Mouse (Mus musculus): ENCODE results near the gene Fcer1g. TPM values are rescaled to one million over a fixed set of nuclear protein-coding genes. Genes with fewer than 3 reads are reported as not detected.

The Fcer1g gene
- polyA plus RNA-seq, 1 experiment from 2014 or later, result 37.2 TPM

DNA sequence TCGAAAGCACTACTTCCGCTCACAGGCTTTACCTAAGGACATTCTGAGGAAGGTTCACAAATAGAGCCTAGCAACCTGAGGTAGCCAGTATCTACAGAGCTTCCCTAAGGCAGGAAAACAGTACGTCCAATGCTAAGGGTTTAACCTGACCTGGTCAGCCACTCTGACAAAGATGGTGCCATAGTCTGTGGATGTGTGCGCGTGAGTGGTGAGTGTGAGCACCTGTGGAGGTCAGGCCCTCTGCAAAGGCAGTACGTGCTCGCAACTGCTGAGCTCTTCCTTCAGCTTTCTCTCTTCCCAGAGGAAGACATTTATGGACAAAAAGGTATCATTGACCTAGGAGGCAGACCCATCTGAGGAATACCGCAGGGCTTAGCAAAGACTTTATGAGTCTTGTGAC is 44.3 kb upstream of the Fcer1g start:
- Histone ChIP-seq H3K9me3 (ENCODE audit: low read length) (no peaks in the 10 kb centered on the region), H3K4me2 (replicated peaks; ENCODE audit: low read depth, low read length) (no peak overlapping the region), H3K9ac (replicated peaks; ENCODE audit: low read length) (no peak overlapping the region), H3K27me3 (ENCODE audit: insufficient read depth, low read length) (no peaks in the 10 kb centered on the region), H3K4me1 (ENCODE audit: insufficient read depth, low read length) (peaks cover 16% of the 10 kb centered on the region), H3K4me3 (ENCODE audit: low read length) (no peak overlapping the region), H3K36me3 (ENCODE audit: insufficient read depth, low read length) (peaks cover 59% of the 10 kb centered on the region), H3K27ac (ENCODE audit: low read length) (no peak overlapping the region)
- ATAC-seq (ENCODE audit: low FRiP score, low TSS enrichment), result no peak
- WGBS, result 94% methylated on average over 8 of the region's 8 CpGs

DNA sequence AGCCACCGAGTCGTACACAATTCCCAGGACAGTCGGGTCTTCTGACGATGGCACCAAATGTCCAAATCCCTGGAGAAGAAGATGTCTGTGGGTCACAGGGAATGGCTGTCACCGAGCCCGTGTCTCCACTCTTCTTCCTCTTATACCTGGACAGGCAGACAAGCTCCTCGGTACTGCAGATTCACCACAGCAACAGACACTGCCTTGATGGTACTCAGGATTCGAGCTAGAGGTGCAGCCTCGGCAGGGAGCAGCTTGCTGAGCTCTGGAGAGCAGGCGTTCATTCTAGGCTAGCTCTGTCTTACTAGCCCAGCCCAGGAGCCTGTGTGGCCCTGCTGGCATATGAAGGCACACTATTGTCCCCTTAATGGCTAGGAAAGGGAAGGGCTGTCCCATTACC is 43.6 kb upstream of the Fcer1g start:
- Histone ChIP-seq H3K27me3 (ENCODE audit: insufficient read depth, low read length) (no peaks in the 10 kb centered on the region), H3K4me3 (ENCODE audit: low read length) (no peak overlapping the region), H3K4me1 (ENCODE audit: insufficient read depth, low read length) (peaks cover 16% of the 10 kb centered on the region), H3K4me2 (replicated peaks; ENCODE audit: low read depth, low read length) (no peak overlapping the region), H3K9me3 (ENCODE audit: low read length) (no peaks in the 10 kb centered on the region), H3K27ac (ENCODE audit: low read length) (no peak overlapping the region), H3K36me3 (ENCODE audit: insufficient read depth, low read length) (peaks cover 62% of the 10 kb centered on the region), H3K9ac (replicated peaks; ENCODE audit: low read length) (no peak overlapping the region)
- ATAC-seq (ENCODE audit: low FRiP score, low TSS enrichment), result no peak
- 86% methylated on average over 10 of the region's 10 CpGs for WGBS

DNA sequence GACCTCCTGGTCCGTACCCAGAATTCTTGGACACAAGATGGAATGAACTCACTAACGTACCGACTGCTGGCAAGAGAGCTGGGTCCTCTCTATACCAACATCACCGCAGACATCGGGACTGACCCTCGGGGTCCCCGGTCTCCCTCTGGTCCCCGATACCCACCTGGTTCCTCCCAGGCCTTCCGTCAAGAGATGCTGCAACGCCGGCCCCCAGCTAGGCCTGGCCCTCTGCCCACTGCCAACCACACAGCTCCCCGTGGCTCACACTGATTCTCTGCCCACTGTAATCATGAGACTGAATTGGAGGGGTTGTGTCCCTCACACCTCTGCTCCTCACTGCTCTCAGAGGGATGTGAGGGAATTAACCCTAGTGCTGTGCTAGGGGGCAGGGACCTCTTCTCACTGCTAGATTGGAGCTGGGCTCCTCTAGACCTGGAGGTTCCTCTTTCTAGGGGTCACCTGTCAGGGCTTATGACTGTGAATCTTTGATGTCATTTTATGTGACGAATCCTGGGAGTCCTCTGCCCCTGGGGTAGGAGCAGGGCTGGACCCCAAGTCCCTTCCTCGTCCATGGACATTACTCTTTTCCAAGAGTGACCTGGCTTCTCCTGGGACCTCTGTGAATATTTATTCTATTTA is 42.1 kb upstream of the Fcer1g start:
- Histone ChIP-seq H3K4me2 (replicated peaks; ENCODE audit: low read depth, low read length) (no peak overlapping the region), H3K4me3 (ENCODE audit: low read length) (no peak overlapping the region)

DNA sequence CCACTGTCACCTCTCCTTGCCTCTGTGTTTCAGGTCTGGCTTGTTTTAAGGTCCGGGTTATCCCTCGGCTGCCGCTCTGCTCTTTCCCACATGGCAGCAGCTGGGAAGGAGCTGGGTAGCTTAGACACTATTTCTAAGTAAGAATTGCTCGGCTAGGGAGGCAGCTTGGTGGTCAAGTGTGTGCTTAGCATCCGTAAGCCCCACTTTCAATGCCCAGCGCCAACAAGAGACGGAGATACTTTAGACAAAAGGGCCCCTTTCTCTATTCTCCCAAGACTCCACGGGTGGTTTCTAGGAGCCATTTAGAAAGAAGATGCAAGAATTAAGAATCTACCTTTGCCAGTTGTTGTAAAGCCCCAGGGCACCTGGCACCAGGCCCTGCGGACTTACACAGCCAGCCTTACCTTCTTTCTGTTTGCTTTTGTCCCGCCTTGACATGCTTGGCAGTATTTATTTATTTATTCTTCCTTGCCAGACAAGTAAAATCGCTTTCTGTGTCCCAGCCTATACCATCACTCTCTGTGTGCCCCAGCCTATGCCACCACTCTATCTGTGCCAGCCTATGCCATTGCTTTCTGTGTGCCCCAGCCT is 41.1 kb upstream of the Fcer1g start:
- WGBS, result 90% methylated on average over 11 of the region's 11 CpGs
- no peak overlapping the region for H3K9ac ChIP-seq (replicated peaks; ENCODE audit: low read length)
- no peak overlapping the region for H3K4me2 ChIP-seq (replicated peaks; ENCODE audit: low read depth, low read length)
- no peaks in the 10 kb centered on the region for H3K27me3 ChIP-seq (ENCODE audit: insufficient read depth, low read length)
- H3K4me1 ChIP-seq (ENCODE audit: insufficient read depth, low read length), result peaks cover 18% of the 10 kb centered on the region
- no peak overlapping the region for H3K4me3 ChIP-seq (ENCODE audit: low read length)
- no peaks in the 10 kb centered on the region for H3K9me3 ChIP-seq (ENCODE audit: low read length)
- H3K27ac ChIP-seq (ENCODE audit: low read length), result no peak overlapping the region
- peaks cover 58% of the 10 kb centered on the region for H3K36me3 ChIP-seq (ENCODE audit: insufficient read depth, low read length)
- ATAC-seq (ENCODE audit: low FRiP score, low TSS enrichment), result no peak

More for the DNA sequence above, 42.1 kb upstream of the Fcer1g start:
- peaks cover 15% of the 10 kb centered on the region for H3K4me1 ChIP-seq (ENCODE audit: insufficient read depth, low read length)
- ATAC-seq (ENCODE audit: low FRiP score, low TSS enrichment), result no peak
- H3K9ac ChIP-seq (replicated peaks; ENCODE audit: low read length), result no peak overlapping the region
- 89% methylated on average over 14 of the region's 14 CpGs for WGBS
- H3K9me3 ChIP-seq (ENCODE audit: low read length), result no peaks in the 10 kb centered on the region
- no peaks in the 10 kb centered on the region for H3K27me3 ChIP-seq (ENCODE audit: insufficient read depth, low read length)
- peaks cover 58% of the 10 kb centered on the region for H3K36me3 ChIP-seq (ENCODE audit: insufficient read depth, low read length)
- no peak overlapping the region for H3K27ac ChIP-seq (ENCODE audit: low read length)

DNA sequence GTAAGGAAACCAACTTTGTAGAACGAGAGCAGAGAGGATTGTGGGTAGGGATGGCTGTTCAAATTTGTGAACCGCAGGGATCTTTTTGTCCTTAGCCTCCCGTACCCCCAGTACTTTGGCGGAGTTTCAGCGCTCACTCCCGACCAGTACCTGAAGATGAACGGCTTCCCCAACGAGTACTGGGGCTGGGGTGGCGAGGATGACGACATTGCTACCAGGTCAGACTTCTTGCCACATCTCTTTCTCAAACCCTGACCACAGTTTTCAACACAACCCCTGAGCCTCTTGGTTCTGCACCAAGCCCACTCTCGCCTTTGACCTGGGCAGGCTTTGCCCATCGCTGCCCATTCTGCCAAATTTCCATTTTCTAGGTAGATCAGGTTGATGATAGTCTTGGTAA is 40.0 kb upstream of the Fcer1g start:
- H3K36me3 ChIP-seq (ENCODE audit: insufficient read depth, low read length), result peaks cover 58% of the 10 kb centered on the region
- H3K9me3 ChIP-seq (ENCODE audit: low read length), result no peaks in the 10 kb centered on the region
- no peak for ATAC-seq (ENCODE audit: low FRiP score, low TSS enrichment)
- no peak overlapping the region for H3K27ac ChIP-seq (ENCODE audit: low read length)
- no peak overlapping the region for H3K4me2 ChIP-seq (replicated peaks; ENCODE audit: low read depth, low read length)
- WGBS, result 91% methylated on average over 12 of the region's 12 CpGs
- no peak overlapping the region for H3K4me3 ChIP-seq (ENCODE audit: low read length)
- peaks cover 11% of the 10 kb centered on the region for H3K4me1 ChIP-seq (ENCODE audit: insufficient read depth, low read length)
- H3K27me3 ChIP-seq (ENCODE audit: insufficient read depth, low read length), result no peaks in the 10 kb centered on the region
- H3K9ac ChIP-seq (replicated peaks; ENCODE audit: low read length), result no peak overlapping the region

DNA sequence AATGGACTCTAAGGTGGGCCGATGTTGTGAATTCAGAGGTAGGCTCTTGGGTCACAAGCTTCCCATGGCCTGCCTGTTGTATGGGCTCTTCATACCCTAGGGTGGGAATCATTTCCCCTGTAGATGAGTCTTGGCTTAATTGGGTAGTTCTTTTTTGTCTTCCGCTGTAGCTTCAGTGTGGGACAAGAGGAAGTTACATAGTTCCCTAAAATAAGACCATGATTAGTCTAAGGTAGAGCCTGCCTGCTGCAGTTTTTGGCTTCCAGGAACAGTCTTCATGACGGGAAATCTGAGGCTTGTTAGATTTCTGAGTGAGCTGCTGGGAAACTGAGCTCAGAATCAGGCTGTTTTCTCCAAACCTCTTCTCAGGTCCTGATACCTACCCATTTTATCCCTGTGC is 37.9 kb upstream of the Fcer1g start:
- H3K9me3 ChIP-seq (ENCODE audit: low read length), result no peaks in the 10 kb centered on the region
- H3K4me3 ChIP-seq (ENCODE audit: low read length), result no peak overlapping the region
- 88% methylated on average over 3 of the region's 3 CpGs for WGBS
- H3K4me1 ChIP-seq (ENCODE audit: insufficient read depth, low read length), result peaks cover 11% of the 10 kb centered on the region
- no peak overlapping the region for H3K9ac ChIP-seq (replicated peaks; ENCODE audit: low read length)
- no peak for ATAC-seq (ENCODE audit: low FRiP score, low TSS enrichment)
- 0 out of 2 replicates have a peak overlapping the region, but pooled peaks have one; percentile 77 for H3K4me2 ChIP-seq (replicated peaks; ENCODE audit: low read depth, low read length)
- H3K27me3 ChIP-seq (ENCODE audit: insufficient read depth, low read length), result no peaks in the 10 kb centered on the region
- H3K27ac ChIP-seq (ENCODE audit: low read length), result no peak overlapping the region
- peaks cover 44% of the 10 kb centered on the region for H3K36me3 ChIP-seq (ENCODE audit: insufficient read depth, low read length)

DNA sequence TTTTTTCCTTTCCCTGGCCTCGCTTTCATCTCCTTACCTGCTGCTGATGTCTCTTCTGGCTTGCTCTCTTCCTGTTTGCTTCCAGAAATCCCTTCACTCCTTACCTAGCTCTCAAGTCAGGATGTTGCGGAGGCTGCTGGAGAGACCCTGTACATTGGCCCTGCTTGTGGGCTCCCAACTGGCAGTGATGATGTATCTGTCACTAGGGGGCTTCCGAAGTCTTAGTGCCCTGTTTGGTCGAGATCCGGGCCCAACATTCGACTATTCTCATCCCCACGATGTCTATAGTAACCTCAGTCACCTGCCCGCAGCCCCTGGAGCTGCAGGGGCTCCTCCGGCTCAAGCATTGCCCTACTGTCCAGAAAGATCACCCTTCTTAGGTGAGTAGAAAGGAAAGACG is 37.5 kb upstream of the Fcer1g start:
- 65% methylated on average over 10 of the region's 10 CpGs for WGBS
- Histone ChIP-seq H3K36me3 (ENCODE audit: insufficient read depth, low read length) (peaks cover 40% of the 10 kb centered on the region), H3K27ac (ENCODE audit: low read length) (no peak overlapping the region; the same call in 1 of the 2 replicates), H3K9ac (replicated peaks; ENCODE audit: low read length) (no peak overlapping the region; the same call in 1 of the 2 replicates), H3K9me3 (ENCODE audit: low read length) (no peaks in the 10 kb centered on the region), H3K4me1 (ENCODE audit: insufficient read depth, low read length) (peaks cover 11% of the 10 kb centered on the region), H3K27me3 (ENCODE audit: insufficient read depth, low read length) (no peaks in the 10 kb centered on the region), H3K4me2 (replicated peaks; ENCODE audit: low read depth, low read length) (peak overlapping the region; percentile 77), H3K4me3 (ENCODE audit: low read length) (peak overlapping the region; percentile 84)
- no peak for ATAC-seq (ENCODE audit: low FRiP score, low TSS enrichment)

DNA sequence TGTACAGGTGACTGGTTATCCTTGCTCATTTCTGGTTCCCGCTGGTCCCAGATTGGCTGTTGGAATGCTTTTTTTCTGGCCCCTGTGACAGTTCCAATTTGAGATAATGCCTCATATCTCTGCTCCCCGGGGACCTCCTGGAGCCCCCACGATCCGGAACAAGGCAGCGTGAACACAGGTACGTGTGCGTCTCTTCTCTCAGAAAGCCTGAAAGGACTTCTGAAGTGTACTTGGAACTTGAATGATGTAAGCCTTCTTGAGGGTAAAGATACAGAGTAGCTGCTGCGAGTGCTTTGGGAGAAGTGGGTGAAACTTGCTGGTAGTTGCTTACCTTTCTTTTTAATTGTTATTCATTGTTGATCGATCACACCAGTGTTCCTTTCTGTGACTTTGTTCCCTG is 37.0 kb upstream of the Fcer1g start:
- Histone ChIP-seq H3K9me3 (ENCODE audit: low read length) (no peaks in the 10 kb centered on the region), H3K27ac (ENCODE audit: low read length) (peak overlapping the region; percentile 87), H3K4me1 (ENCODE audit: insufficient read depth, low read length) (peaks cover 11% of the 10 kb centered on the region), H3K4me2 (replicated peaks; ENCODE audit: low read depth, low read length) (peak overlapping the region; percentile 77), H3K9ac (replicated peaks; ENCODE audit: low read length) (peak overlapping the region; percentile 76), H3K36me3 (ENCODE audit: insufficient read depth, low read length) (peaks cover 35% of the 10 kb centered on the region), H3K27me3 (ENCODE audit: insufficient read depth, low read length) (no peaks in the 10 kb centered on the region), H3K4me3 (ENCODE audit: low read length) (peak overlapping the region; percentile 84)
- WGBS, result 38% methylated on average over 9 of the region's 9 CpGs
- ATAC-seq (ENCODE audit: low FRiP score, low TSS enrichment), result no peak

DNA sequence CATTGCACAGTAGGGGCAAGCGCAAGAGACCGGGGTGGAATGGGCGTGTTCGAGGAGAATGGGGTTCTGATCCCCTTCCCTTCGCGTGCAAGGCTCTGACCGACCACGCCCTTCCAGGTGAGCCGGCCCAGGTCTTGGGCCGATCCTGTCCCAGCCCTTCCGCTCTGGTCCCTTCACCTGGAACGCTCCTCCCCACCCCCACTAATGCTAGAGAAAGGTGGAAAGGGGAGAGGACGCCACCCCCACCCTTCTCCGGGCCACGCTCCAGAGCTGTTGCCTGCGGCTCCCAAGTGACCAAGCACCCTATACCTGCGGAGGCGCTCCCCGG is 36.4 kb upstream of the Fcer1g start:
- peak; percentile 90 for ATAC-seq (ENCODE audit: low FRiP score, low TSS enrichment)
- Histone ChIP-seq H3K27me3 (ENCODE audit: insufficient read depth, low read length) (no peaks in the 10 kb centered on the region), H3K4me1 (ENCODE audit: insufficient read depth, low read length) (peaks cover 11% of the 10 kb centered on the region), H3K36me3 (ENCODE audit: insufficient read depth, low read length) (peaks cover 29% of the 10 kb centered on the region), H3K4me2 (replicated peaks; ENCODE audit: low read depth, low read length) (peak overlapping the region; percentile 77), H3K9ac (replicated peaks; ENCODE audit: low read length) (peak overlapping the region; percentile 76), H3K9me3 (ENCODE audit: low read length) (no peaks in the 10 kb centered on the region), H3K27ac (ENCODE audit: low read length) (peak overlapping the region; percentile 87), H3K4me3 (ENCODE audit: low read length) (peak overlapping the region; percentile 84)
- 0% methylated on average over 19 of the region's 19 CpGs for WGBS

DNA sequence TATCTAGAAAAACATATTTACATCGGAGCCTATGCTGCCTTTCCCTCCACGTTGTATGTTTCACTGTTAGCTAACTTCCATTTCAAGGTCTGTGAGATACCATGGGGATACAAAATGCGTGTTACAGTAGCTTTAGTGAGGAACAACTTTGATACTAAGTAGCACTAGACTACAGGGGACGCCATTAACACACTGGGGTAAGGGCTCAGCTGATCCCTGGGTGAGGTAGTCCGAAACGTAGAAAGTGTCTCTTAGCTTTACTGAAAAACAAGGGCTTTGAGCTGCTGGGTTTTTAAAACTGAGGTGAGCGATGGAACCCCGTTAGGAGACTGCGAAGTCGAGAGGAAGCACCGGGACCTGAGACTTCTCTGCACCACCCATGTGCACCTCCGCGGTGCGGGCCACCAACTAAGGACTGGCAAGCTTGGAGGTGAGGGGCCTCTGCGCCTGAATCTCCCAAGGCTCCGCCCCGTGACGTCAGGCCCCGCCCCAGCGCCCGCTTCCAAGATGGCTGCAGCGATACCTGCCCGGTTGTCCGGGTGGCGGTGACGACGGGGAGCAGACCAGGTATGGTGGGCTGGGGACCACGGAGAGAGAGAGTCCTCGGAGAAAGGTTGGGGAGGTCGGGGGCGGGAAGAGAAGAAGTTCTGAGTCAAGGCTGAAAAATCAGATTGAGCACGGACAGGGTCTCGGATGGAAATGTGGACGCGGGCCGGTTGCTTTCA is 35.8 kb upstream of the Fcer1g start, which contains the start of gene B4galt3:
Gene B4galt3, plus strand, starts transcription at position 481 of the 725 bp plus-strand sequence.
- 3% methylated on average over 36 of the region's 36 CpGs for WGBS
- H3K9ac ChIP-seq (replicated peaks; ENCODE audit: low read length), result peak within 1 kb of the TSS; percentile 76
- H3K4me1 ChIP-seq (ENCODE audit: insufficient read depth, low read length), result peaks cover 11% of the 10 kb centered on the region
- H3K27me3 ChIP-seq (ENCODE audit: insufficient read depth, low read length), result no peaks in the 10 kb centered on the region
- ATAC-seq (ENCODE audit: low FRiP score, low TSS enrichment), result peak; percentile 94
- no peaks in the 10 kb centered on the region for H3K9me3 ChIP-seq (ENCODE audit: low read length)
- peak within 1 kb of the TSS; percentile 87 for H3K27ac ChIP-seq (ENCODE audit: low read length)
- peaks cover 23% of the 10 kb centered on the region for H3K36me3 ChIP-seq (ENCODE audit: insufficient read depth, low read length)
- peak within 1 kb of the TSS; percentile 77 for H3K4me2 ChIP-seq (replicated peaks; ENCODE audit: low read depth, low read length)
- peak within 1 kb of the TSS; percentile 84 for H3K4me3 ChIP-seq (ENCODE audit: low read length)

All from kidney, embryonic 16.5 days (tissue).